Mouse (Mus musculus) forebrain, embryonic 13.5 days (tissue): ENCODE measurements around the gene Dennd1a. TPM values are rescaled to one million over a fixed set of nuclear protein-coding genes. Genes with fewer than 3 reads are reported as not detected.
A peak's percentile ranks its signal among the peaks of the same experiment; 100 is the strongest.
"Not testable (repeated sequence)": the region's sequence is repeated elsewhere in the genome, so short reads cannot be mapped to it uniquely, and the experiment has no call there.

Source experiments
- ATAC-seq: fragments of 200-750 bp; cut with Nextera tagmentation; 2 replicates; pipeline ENCODE4 v1.8.0; 2017
- H3K27ac ChIP-seq: fragments of 300-500 bp; sonication (generic); 2 replicates; pipeline ENCODE4 v1.5.1; 2015; ENCODE audit warnings: inconsistent platforms, mild to moderate bottlenecking, moderate library complexity
- H3K27me3 ChIP-seq: fragments of 300-500 bp; sonication (generic); 2 replicates; pipeline ENCODE4 v1.6.1; 2015; ENCODE audit warnings: mild to moderate bottlenecking, inconsistent platforms
- H3K36me3 ChIP-seq: fragments of 300-500 bp; sonication (generic); 2 replicates; pipeline ENCODE4 v1.6.1; 2015; ENCODE audit warnings: mild to moderate bottlenecking, inconsistent platforms; ENCODE audit not compliant: poor library complexity, severe bottlenecking
- H3K4me1 ChIP-seq: fragments of 300-500 bp; sonication (generic); 2 replicates; pipeline ENCODE4 v1.6.1; 2015; ENCODE audit warnings: inconsistent platforms
- H3K4me2 ChIP-seq: fragments of 300-500 bp; sonication (generic); 2 replicates; pipeline ENCODE4 v1.6.1; 2015; ENCODE audit warnings: inconsistent platforms, mild to moderate bottlenecking, moderate library complexity
- H3K4me3 ChIP-seq: fragments of 300-500 bp; sonication (generic); 2 replicates; pipeline ENCODE4 v1.5.1; 2015; ENCODE audit warnings: mild to moderate bottlenecking, inconsistent platforms
- H3K9ac ChIP-seq: fragments of 300-500 bp; sonication (generic); 2 replicates; pipeline ENCODE4 v1.6.1; 2015; ENCODE audit warnings: mild to moderate bottlenecking, inconsistent platforms
- H3K9me3 ChIP-seq: fragments of 300-500 bp; sonication (generic); replicated peaks from 2 replicates; pipeline ENCODE4 v1.6.1; 2016; ENCODE audit warnings: inconsistent platforms
- WGBS: fragments of 180-500 bp; shearing (Covaris S2); methylation state at CpG from one replicate; pipeline ENCODE4 v1.1.7; 2015; 5-methylcytosine and 5-hydroxymethylcytosine counted together
- polyA plus RNA-seq: library from polyadenylated mRNA; unstranded; fragments of >200 nt; fragmentation: Nextera tagmentation; extraction: Ambion mirVana; gene quantifications from 2 replicates; pipeline ENCODE4 v1.2.1, GENCODE M21; 2015

The Dennd1a gene
- polyA plus RNA-seq, 1 experiment from 2014 or later = 17.7 TPM

DNA sequence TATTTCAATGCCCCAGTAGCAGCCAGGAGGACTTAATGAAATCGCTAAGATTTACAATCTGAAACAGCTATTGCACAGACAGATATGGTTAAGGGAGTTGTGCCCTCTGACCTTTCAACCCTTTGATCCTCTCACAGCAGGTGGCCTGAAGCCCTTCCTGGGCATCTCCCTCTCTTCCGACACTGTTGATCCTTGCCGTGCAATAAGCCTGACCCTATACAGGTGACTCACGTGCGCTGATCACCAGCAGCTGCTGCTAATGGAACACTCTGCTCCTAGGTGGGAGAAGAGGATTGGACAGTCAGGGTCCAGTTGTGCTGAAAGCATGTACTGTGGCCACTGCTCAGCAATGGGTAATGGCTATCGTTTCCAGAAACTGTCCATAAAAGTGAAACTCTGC lies 314.6 kb downstream of the Dennd1a start:
- no peaks in the 10 kb centered on the region for H3K27me3 ChIP-seq
- no peak overlapping the region for H3K4me2 ChIP-seq
- WGBS = 76% methylated on average over 6 of the region's 6 CpGs
- H3K27ac ChIP-seq = no peak overlapping the region
- peaks cover 11% of the 10 kb centered on the region for H3K4me1 ChIP-seq
- H3K4me3 ChIP-seq = no peak overlapping the region
- H3K9ac ChIP-seq = no peak overlapping the region
- no peak for ATAC-seq
- H3K9me3 ChIP-seq = no peaks in the 10 kb centered on the region
- 0 out of 2 replicates have a peak, but pooled peaks cover under 1% of the 10 kb centered on the region for H3K36me3 ChIP-seq

DNA sequence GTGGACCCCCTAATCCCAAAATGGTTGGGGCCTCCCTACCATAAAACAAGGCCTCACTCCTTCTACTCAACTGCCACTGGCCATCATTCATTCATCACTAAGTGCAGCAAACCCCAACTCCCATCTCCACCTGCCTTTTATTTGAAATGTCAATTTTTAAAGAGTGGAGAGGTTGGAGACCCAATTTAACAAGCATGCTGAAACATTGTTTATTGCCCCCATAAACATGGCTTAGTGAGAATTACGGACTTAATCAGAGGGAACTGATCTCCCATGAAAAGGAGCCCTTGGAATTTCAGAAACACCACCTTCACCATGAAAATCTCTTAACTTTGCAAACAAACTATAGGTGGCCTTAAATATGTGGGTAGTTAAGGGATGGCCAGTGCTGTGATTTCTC lies 315.5 kb downstream of the Dennd1a start:
- H3K4me2 ChIP-seq = no peak overlapping the region
- no peak overlapping the region for H3K9ac ChIP-seq
- WGBS = 90% methylated on average over 1 of the region's 1 CpGs
- H3K36me3 ChIP-seq = no peaks in the 10 kb centered on the region
- H3K9me3 ChIP-seq = no peaks in the 10 kb centered on the region
- no peak overlapping the region for H3K27ac ChIP-seq
- H3K4me3 ChIP-seq = no peak overlapping the region
- no peak for ATAC-seq
- H3K4me1 ChIP-seq = peaks cover 11% of the 10 kb centered on the region
- H3K27me3 ChIP-seq = no peaks in the 10 kb centered on the region

DNA sequence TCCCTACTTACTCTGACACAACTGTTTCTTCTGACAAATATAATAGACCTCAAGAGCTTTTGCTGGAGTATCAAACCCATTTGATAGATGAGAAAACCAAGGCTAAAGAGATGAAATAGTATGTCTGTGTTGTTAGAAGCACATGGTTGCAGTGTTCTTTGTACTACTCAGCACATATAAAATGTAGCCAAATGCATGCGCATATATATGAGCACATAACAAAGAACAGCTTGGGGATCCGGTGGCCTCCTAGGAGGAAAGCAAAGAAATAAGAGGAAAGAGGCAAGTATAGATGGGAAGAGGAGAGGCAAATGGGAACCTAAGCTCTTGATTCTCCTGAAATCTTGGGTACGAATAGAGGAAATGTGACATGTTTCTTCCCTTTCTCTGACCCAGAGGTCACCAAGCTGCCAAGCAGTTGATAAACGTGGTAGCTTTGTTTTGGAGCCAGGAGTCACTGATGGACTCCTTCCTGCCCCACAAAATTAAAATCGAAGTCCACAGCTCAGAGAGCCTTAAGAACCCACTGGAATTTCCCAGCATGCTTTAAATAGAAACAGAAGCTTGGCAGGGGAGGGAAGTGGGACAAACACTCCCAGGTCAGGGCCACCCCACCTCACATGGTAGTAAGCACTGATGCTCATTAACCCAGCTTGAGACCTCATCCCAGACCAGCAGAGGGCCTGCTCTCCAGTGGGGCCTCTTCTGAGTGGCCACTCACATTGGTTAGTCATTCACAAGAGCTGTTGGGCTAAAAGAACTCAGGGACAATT lies 317.3 kb downstream of the Dennd1a start:
- no peak overlapping the region for H3K9ac ChIP-seq
- H3K9me3 ChIP-seq = no peaks in the 10 kb centered on the region
- no peak overlapping the region for H3K4me2 ChIP-seq
- H3K36me3 ChIP-seq = no peaks in the 10 kb centered on the region
- peaks cover 13% of the 10 kb centered on the region for H3K4me1 ChIP-seq
- H3K4me3 ChIP-seq = no peak overlapping the region
- H3K27me3 ChIP-seq = no peaks in the 10 kb centered on the region
- 38% methylated on average over 5 of the region's 5 CpGs for WGBS
- peak; percentile 88 for ATAC-seq
- peak overlapping the region; percentile 27 for H3K27ac ChIP-seq

DNA sequence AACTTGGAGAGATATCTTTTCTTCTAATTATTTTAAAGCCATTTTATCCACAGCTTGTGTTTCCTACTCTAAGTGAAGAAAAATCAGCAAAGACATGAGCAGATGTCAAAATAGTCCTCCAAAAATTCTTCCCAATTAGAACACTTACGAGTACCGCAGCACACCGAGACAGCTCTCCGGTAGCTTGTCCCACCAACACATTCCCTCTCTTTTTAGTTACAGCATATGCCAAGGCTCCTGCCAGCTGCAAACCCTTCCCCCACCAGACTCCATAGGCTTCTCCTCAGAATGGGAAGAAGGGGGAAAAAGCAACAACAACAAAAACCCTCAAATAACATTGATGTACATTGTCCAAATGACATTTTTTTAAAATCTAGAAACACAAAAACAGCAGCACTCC lies 322.7 kb downstream of the Dennd1a start:
- 0 out of 2 replicates have a peak, but pooled peaks cover 7% of the 10 kb centered on the region for H3K36me3 ChIP-seq
- peaks cover 23% of the 10 kb centered on the region for H3K4me1 ChIP-seq
- H3K27ac ChIP-seq = no peak overlapping the region
- ATAC-seq = peak; percentile 58; the same call in 1 of the 2 replicates
- no peaks in the 10 kb centered on the region for H3K27me3 ChIP-seq
- H3K9ac ChIP-seq = no peak overlapping the region
- H3K4me2 ChIP-seq = no peak overlapping the region
- 54% methylated on average over 4 of the region's 4 CpGs for WGBS
- H3K9me3 ChIP-seq = no peaks in the 10 kb centered on the region
- H3K4me3 ChIP-seq = no peak overlapping the region

DNA sequence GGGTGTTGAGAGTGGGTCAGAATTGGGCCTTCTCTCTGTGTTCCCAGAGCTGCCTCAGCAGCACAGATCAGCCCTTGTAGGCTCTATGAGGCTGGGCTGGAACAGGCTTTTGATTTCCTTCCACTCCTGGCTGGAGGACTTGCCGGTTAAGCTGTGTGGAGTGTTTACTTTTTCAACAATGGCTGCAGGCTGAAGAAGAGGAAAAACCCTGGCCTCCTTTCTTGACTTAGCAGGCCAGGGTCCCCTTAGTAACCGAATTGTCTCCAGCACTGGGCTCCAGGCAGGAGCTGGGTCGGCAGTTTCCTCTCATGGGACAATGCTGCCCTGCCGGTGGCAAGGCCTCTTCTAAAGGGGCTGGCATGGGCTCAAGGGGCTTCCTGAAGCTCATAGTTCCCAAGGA lies 323.8 kb downstream of the Dennd1a start:
- H3K4me2 ChIP-seq = no peak overlapping the region
- 24% methylated on average over 4 of the region's 4 CpGs for WGBS
- no peak overlapping the region for H3K4me3 ChIP-seq
- no peaks in the 10 kb centered on the region for H3K27me3 ChIP-seq
- 0 out of 2 replicates have a peak, but pooled peaks cover 7% of the 10 kb centered on the region for H3K36me3 ChIP-seq
- no peak overlapping the region for H3K9ac ChIP-seq
- H3K4me1 ChIP-seq = peaks cover 22% of the 10 kb centered on the region
- no peak overlapping the region; the same call in 1 of the 2 replicates for H3K27ac ChIP-seq
- no peaks in the 10 kb centered on the region for H3K9me3 ChIP-seq
- ATAC-seq = 0 out of 2 replicates have a peak, but pooled peaks have one; percentile 21

DNA sequence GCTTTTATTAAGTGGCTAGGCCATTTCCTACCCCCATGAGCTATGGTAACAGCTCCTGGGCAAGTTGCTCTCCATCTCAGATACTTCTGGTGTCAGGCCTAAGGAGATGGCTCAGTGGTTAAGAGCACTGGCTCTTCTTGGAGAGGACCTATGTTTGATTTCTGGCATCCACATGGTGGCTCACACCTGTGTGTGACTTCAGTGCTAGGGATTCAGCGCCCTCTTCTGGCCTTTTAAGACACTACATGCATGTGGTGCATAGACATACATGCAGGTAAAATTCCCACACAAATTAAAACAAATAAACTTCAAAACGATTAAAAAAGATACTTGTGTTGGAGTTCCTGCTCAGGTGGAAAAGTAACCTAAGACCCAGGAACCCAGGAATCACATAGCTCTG lies 338.8 kb downstream of the Dennd1a start:
- H3K36me3 ChIP-seq = no peaks in the 10 kb centered on the region
- no peaks in the 10 kb centered on the region for H3K27me3 ChIP-seq
- ATAC-seq = no peak
- no peak overlapping the region for H3K27ac ChIP-seq
- WGBS = 31% methylated on average over 2 of the region's 2 CpGs
- no peak overlapping the region for H3K9ac ChIP-seq
- peaks cover 22% of the 10 kb centered on the region for H3K4me1 ChIP-seq
- no peak overlapping the region for H3K4me3 ChIP-seq
- no peak overlapping the region for H3K4me2 ChIP-seq
- H3K9me3 ChIP-seq = no peaks in the 10 kb centered on the region

DNA sequence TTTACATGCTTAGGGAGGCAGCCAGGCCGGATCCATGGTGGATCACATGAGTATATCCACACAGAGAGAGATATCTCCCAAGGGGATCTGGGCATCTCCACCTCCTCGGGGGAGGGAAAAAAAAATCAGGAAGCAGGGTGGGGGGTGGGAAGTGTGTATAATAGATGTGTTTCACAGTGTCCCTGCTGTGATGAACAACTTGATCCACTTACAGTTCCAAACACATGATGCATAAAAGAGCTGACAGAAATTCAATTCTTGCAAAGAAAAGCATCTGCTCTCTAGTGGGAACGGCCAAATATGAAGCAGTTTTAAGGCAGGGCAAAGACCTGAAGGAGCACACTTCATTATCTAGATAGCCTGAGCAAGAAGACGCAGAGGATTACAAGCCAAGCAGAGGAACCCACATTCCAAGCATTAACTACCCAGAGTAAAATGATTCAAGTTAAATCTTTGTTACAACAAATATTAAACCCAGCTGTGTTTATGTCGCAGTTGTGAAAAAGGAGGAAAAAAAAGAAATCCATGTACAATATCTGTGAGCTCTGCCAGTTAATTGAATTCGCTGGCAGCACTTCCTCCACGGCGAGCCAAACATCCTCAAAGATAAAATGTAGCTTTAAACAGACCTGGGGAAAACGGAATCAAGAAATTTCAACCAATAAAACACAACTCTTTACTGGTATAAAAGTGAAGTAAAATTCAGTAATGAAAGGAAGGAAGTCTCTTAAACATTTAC lies 341.4 kb downstream of the Dennd1a start:
- peak; percentile 67 for ATAC-seq
- WGBS = 39% methylated on average over 9 of the region's 9 CpGs
- Histone ChIP-seq H3K27ac (peak overlapping the region; percentile 69), H3K36me3 (no peaks in the 10 kb centered on the region), H3K4me3 (no peak overlapping the region), H3K27me3 (no peaks in the 10 kb centered on the region), H3K9ac (no peak overlapping the region), H3K9me3 (no peaks in the 10 kb centered on the region), H3K4me2 (no peak overlapping the region), H3K4me1 (peaks cover 22% of the 10 kb centered on the region)

DNA sequence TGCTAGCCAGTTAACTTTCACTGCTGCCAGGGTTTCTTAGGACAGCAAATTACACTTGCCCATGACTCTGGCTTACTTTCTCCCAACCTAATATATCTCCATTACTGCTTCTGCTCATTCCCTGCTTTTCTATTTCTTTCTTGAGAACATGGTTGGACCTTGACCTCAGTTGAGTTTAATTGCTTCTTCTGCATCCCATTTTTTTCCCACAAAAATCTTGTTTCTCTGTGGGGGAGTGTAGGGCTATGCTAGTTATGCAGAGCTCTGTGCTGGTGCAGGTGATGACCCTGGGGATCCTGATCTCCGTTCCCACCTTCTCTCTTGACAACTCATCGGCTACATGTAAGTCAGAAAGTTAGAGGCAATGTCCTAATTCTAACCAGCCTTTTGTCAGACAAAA lies 344.3 kb downstream of the Dennd1a start:
- no peak overlapping the region for H3K27ac ChIP-seq
- H3K4me1 ChIP-seq = peaks cover 31% of the 10 kb centered on the region
- WGBS = 80% methylated on average over 2 of the region's 2 CpGs
- no peak for ATAC-seq
- H3K4me3 ChIP-seq = no peak overlapping the region
- no peaks in the 10 kb centered on the region for H3K36me3 ChIP-seq
- H3K9ac ChIP-seq = no peak overlapping the region
- no peaks in the 10 kb centered on the region for H3K27me3 ChIP-seq
- no peak overlapping the region for H3K4me2 ChIP-seq
- no peaks in the 10 kb centered on the region for H3K9me3 ChIP-seq

DNA sequence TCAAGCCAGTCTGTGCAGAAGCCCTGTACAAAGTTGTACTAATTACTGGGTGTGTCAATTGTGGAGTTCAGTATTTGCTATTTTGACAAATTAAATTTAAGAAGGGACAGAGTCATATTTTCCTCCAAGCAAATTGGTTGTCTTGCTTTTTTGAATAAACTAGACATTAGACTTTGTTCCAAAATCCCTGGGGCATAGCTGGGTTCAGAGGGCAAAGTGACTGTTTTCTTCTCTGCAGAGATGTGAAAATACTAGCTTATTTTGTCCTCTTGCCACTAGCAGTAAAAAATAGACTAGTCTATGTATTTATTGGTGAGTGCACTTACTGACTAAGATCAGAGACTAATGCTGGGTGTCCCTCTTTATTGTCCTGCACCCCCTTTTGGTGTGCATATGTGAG lies 345.4 kb downstream of the Dennd1a start:
- Histone ChIP-seq H3K9ac (no peak overlapping the region), H3K4me2 (no peak overlapping the region), H3K27me3 (no peaks in the 10 kb centered on the region), H3K36me3 (no peaks in the 10 kb centered on the region), H3K4me1 (peaks cover 31% of the 10 kb centered on the region), H3K27ac (no peak overlapping the region), H3K9me3 (no peaks in the 10 kb centered on the region), H3K4me3 (no peak overlapping the region)
- ATAC-seq = no peak

DNA sequence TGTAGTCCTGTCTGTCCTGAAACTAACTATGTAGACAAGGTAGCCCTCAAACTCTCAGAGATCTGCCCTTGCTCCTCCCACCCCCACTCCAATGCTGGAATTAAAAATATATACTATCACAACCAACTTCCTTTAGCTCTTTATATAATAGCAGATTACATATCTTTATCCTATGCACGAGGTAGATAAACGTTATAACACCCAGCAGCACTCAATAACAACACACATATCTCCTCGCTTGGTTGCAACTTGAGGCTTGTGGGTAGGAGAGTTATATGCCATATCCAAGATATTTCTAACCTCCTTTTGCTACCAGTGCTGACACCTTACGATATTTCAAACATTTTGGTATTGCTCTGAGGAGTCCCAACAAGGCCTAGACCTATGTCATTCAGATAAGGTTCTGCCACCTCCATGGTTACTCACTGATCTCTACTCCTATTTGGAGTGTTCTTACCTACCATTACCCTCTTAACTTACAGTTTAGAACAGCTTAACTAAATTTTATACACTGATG lies 346.3 kb downstream of the Dennd1a start:
- Histone ChIP-seq H3K9ac (no peak overlapping the region), H3K4me2 (no peak overlapping the region), H3K27ac (no peak overlapping the region), H3K27me3 (no peaks in the 10 kb centered on the region), H3K36me3 (peaks cover 4% of the 10 kb centered on the region), H3K4me1 (peaks cover 23% of the 10 kb centered on the region), H3K4me3 (no peak overlapping the region), H3K9me3 (no peaks in the 10 kb centered on the region)
- WGBS = 92% methylated on average over 4 of the region's 4 CpGs
- ATAC-seq = no peak

DNA sequence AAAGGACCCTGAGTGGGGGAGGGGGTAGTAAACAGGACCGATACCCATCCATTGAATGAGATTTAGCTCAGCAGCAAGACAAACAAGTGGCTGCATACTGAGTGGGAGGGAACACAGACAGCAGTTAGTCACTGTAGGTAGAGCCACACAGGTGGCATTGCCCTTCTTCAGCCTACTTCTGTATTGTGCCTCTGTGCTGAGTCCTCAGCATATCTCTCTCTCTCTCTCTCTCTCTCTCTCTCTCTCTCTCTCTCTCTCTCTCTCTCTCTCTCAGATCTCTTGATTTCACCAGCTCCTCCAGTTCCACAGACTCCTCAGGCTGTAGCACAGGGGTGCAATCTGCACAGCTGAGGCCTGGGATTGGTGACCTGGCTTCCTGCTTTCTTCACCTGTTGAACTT lies 347.2 kb downstream of the Dennd1a start:
- Histone ChIP-seq H3K4me2 (no peak overlapping the region), H3K9me3 (no peaks in the 10 kb centered on the region), H3K4me1 (peaks cover 15% of the 10 kb centered on the region), H3K4me3 (no peak overlapping the region), H3K9ac (no peak overlapping the region), H3K27me3 (no peaks in the 10 kb centered on the region), H3K36me3 (peaks cover 13% of the 10 kb centered on the region), H3K27ac (no peak overlapping the region)
- no peak for ATAC-seq
- whole genome bisulfite sequencing = 13% methylated on average over 1 of the region's 1 CpGs

DNA sequence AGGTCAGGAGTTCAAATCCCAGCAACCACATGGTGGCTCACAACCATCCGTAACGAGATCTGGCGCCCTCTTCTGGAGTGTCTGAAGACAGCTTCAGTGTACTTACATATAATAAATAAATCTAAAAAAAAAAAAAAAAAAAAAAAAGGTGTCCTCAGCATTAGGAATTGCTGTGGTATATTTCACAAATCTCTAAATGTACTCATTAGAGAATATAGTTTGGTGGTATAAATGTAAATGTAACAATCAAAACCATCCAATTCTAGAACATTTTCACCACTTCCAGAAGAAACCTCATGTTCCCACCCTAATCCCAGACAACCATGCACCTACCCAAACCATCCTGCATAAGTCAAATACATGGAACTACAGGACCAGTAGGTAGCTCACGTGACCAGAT lies 350.3 kb downstream of the Dennd1a start:
- Histone ChIP-seq H3K36me3 (peaks cover 15% of the 10 kb centered on the region), H3K4me1 (peaks cover 17% of the 10 kb centered on the region)
- 82% methylated on average over 4 of the region's 4 CpGs for WGBS
- not testable (repeated sequence) for ATAC-seq, H3K4me3 ChIP-seq, H3K27me3 ChIP-seq, H3K4me2 ChIP-seq, H3K9ac ChIP-seq, H3K9me3 ChIP-seq, H3K27ac ChIP-seq
